Mouse (Mus musculus) A20 (cell line): ENCODE measurements around the gene Gm8369.
A peak's percentile ranks its signal among the peaks of the same experiment; 100 is the strongest.
"Not testable (repeated sequence)": the region's sequence is repeated elsewhere in the genome, so short reads cannot be mapped to it uniquely, and the experiment has no call there.

ENCODE experiments used
- DNase-seq: peaks from one replicate; pipeline ENCODE4 v3.0.0-alpha.2; 2011; ENCODE audit warnings: low read depth, low spot score

Gm8369 gene

GRCm38 (mm10) chr19:11485746-11486145, at the start of gene Gm8369:
Gene Gm8369, plus strand, starts transcription at chr19:11485938.
- DNase-seq, result no peak

- no peak for DNase-seq
Observed at GRCm38 (mm10) chr19:11443338-11443737, 42.4 kb upstream of the Gm8369 start, which contains the start of gene Ms4a4b. Gene Ms4a4b, plus strand, starts transcription at chr19:11443553.

GRCm38 (mm10) chr19:11443964-11444363, 41.8 kb upstream of the Gm8369 start:
- no peak for DNase-seq

- DNase-seq, result no peak
Observed at GRCm38 (mm10) chr19:11447238-11447637, 38.5 kb upstream of the Gm8369 start.

DNA sequence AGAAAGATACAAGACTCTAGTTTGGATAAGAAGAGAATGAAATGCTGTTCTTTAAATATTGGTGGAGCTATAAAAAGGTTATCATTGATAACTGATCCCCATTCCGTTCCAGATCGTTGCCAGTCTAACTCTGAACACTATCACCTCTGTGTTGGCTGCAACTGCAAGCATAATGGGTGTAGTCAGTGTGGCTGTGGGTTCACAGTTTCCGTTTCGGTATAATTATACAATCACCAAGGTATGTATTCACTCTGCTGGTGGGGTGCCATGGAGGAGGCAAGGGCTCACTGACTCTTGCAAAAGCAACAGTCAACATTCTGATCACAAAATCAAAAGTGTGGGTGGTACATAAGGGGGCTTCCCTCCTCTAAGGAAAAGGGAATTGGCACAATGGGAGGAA, 26.7 kb upstream of the Gm8369 start:
- DNase-seq, result not testable (repeated sequence)

- DNase-seq, result not testable (repeated sequence)
Observed at GRCm38 (mm10) chr19:11464795-11465194, 20.9 kb upstream of the Gm8369 start.

- DNase-seq, result no peak
Observed at GRCm38 (mm10) chr19:11466471-11466870, 19.3 kb upstream of the Gm8369 start.

GRCm38 (mm10) chr19:11468361-11468760, 17.4 kb upstream of the Gm8369 start:
- DNase-seq, result not testable (repeated sequence)

GRCm38 (mm10) chr19:11469215-11469614, 16.5 kb upstream of the Gm8369 start, which contains the start of gene Ms4a6c:
Gene Ms4a6c, plus strand, starts transcription at chr19:11469366.
- DNase-seq, result not testable (repeated sequence)

DNA sequence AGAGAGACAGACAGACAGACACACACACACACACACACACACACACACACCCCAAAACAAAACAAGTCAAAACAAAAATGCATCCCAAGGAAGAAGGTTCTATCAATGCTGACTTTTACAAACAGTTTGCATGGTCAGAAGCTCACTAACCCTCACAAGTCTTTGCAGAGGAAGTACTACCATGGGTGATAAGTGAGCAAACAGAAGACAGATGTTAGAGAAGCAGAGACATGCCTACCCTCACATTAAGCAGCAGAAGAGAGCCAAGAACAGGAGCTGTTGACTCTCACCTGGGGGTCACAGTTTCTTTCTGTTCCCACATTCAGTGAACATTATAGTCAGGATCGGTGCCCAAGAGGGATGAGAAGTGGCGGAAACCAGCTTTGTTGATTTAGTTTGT, 6.0 kb upstream of the Gm8369 start:
- no peak for DNase-seq

DNA sequence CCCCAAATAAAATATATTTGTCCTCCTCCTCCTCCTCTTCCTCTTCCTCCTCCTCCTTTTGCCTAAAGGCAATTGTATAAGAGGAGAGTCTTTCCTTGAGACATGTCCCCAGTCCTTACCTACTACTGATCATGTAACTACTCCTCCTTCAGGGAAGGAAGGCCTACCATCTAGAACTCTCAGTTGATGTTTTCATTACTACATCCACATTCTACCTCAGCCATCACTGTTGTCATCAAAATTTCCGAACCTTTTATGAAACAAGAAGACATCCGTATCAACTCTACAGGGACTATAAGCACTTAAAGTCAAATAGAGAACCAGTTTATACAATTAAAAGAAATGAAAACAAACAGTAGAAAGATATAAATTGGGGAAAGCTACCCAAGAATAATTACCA, 3.1 kb upstream of the Gm8369 start:
- no peak for DNase-seq

GRCm38 (mm10) chr19:11483941-11484340, 1.8 kb upstream of the Gm8369 start:
- no peak for DNase-seq

DNA sequence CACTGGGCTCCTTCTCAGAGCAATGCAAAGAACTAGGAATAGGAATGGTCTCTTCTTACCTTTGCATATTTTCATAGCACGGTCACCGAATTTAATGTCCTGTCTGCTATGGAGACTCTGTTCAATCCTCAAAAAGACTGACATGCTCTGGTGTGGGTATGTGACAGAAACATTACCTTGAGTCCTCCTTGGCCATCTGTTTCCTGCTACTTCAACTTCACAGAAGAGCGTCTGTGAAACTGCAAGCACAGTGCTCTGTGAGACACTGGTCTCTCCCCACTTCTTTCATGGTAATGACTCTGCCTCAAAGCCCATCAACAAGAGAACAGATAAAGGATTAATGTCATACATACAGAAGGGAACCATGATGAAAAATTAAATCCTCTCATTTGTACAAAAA, 1.4 kb upstream of the Gm8369 start:
- peak; percentile 51 for DNase-seq

GRCm38 (mm10) chr19:11485266-11485665, 472 bp upstream of the Gm8369 start:
- peak; percentile 74 for DNase-seq

DNA sequence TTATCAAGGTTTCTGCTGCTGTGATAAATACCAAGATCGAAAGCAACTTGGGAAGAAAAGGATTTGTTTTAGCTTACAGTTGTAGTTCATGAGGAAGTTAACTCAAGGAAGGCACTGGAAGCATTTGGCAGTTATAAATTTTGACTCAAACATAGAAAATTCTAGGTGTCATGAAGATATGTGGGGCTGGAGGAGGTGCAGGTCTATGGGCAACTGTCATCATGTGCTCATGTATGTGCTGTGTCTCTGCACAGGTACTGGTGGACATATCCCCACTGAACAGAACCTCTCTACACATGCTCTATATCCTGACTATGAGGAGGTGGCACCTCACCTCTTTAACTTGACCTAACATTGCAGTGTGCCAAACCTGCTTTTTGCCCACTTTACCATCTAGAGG, 861 bp downstream of the Gm8369 start:
- DNase-seq, result no peak

DNA sequence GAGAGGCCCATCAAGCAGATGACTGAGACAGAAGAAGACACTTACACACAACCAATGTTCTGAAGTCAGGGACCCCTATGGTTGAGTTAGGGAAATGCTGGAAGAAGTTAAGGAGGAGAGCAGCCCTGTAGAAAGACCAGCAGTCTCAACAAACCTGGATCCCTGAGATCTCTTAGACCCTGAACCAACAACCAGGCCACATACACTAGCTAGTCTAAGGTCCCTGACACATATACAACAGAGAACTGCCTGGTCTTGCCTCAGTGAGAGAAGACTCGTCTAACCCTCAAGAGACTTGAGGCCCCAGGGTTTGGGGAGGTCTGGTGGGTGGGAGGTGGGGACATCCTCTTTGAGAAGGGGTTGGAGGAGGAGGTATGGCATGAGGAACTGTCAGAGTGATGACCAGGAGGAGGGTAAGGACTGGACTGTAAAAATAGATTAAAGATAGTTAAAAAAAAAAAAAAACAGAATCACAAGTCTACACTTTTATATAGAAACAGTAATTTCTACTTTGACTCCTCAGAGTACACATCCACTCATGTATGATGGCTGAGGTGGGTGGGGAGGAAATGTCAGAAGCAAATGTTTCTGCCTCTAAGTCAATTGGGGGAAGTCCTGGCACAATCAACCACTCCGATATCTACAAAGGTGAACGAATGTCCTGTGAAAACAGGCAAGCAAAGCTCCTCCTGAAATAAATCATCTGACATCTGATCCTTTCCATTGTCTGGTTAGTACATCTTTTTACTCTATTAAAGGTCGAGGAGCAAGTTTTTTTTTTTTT, 5.9 kb downstream of the Gm8369 start:
- DNase-seq, result no peak

DNA sequence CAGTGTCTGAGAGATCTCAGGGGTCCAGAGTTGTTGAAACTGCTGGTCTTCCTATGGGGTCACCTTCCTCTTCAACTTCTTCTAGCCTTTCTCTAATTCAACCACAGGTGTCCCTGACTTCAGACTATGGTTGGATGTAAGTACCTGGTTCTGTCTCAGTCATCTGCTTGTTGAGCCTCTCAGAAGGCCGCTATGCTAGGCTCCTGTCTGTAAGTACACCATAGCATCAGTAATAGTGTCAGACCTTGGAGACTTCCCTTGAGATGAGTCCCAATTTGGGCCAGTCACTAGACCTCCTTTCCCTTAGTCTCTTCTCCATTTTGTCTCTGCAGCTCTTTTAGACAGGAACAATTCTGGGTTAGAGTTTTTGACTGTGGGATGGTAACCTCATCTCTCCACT, 6.9 kb downstream of the Gm8369 start:
- DNase-seq, result no peak

DNA sequence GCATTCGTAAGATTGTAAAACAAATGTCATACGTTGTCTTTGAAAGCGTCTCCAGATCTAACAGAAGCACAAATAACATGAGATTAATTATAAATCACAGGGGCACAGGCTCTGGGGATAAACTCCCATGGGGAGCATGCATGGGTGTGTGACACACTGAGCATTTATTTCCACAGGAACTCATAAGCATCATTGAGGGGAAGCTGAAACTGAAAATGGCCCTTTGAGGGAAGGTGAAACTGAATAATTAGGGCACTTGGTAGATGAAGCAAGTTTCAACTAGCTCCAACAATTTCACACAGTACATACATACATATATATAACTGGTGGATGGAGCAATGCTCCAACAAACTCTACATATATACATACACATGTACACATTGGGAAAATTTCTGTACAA, 8.8 kb downstream of the Gm8369 start:
- DNase-seq, result no peak

DNA sequence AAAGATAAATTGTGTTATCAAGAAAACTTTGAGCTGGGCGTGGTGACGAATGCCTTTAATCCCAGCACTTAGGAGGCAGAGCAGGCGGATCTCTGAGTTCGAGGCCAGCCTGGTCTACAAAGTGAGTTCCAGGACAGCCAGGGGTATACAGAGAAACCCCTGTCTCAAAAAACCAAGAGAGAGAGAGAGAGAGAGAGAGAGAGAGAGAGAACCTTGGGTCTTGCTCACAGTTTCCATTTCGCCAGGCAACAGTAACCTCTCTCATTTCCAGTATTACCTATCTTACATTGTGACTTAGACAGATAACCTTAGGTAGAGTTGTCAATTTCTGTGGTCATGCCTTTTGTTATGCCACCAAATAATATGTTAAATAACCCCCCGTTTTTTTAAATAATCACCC, 10.6 kb downstream of the Gm8369 start:
- no peak for DNase-seq

DNA sequence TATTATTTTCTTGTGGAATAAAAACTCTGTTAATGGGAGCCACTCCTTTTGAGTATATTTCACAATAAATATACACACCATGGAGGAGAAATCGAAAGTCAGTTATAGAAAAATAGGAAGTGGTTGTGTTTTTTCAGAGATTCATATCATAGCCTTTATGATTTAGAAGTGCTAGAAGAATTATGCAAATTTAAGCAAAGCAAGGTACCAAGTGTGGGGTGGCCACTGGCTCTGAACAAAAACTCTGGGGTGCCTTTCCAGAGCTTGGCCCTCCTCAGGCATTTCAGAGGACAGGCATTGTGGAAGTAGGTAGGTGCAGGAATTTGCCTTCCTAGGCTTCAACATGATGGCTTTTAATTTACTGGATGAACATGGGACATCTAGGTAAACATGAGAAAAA, 11.6 kb downstream of the Gm8369 start:
- DNase-seq, result not testable (repeated sequence)

DNA sequence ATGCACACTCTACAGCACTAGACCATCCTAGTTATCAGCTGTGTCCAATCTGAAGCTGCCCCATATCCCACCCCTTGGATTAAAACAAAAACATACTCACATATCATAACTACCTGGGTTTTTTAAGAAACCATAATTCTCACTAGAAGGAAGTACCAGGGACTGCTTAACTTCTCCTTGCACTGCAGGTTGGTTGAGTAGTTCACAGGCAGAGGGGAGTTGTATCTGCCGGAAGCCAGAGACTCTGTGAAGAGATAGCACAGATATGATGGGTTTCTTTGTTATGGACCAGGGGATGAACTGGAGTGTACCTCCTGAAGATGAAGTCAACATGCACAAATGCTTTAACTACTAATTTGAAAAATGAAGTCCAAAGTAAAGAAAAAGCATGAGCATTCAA, 15.1 kb downstream of the Gm8369 start:
- no peak for DNase-seq

DNA sequence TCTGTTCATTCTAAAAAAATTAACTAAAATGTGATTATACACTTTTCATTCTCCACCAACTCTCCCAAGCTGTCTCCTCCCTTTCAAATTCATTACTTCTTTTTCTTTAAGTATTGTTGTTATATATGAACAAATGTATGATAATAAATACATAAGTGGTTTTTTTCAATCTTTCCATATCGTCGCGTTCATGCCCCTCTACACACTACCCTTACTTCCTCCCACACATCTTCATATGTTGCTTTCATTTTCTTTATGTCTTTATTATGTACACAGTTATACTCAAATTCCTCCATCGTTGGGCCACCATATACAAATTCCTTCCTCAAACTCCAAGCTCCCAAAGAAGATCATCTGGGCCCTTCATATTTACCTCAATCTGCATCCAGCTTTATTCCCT, 15.6 kb downstream of the Gm8369 start:
- DNase-seq, result no peak

DNA sequence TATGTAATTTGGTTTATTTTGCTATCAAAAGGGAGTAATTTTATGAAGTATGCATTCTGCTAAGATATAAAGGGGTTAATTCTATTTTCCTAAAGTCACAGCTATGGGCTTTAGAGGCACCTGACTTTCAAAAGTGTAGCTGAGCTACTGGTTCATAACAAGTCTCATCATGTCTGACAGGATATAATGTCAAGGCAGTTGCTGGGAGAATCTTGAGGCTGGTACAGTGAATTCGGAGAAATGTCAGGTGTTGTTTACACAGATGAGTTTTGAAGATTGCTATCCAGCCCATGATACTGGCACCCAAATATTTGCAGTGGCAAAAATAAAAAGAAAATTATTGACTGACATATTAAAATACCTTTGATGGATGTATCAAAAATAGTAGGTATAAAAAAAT, 19.1 kb downstream of the Gm8369 start:
- DNase-seq, result no peak

DNA sequence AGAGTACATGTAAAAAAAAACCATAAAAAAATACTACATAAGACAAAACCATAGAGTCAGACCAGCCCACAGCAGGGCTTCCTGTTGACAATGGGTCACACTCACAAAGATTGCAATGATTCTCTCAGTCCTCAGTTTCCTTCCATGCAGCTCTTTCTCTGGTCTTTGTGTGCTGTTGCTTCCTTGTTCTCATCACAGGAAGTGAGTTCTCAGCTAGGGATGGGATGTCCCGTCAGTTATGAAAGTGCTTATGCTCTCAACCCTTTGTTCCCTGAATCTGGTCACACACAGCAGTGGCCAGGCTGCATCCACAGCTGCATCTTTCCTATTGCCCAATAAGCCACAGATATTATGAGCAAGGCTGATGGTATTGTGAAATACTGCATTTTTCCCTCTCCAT, 27.7 kb downstream of the Gm8369 start:
- no peak for DNase-seq
